Mouse (Mus musculus) midbrain, postnatal 0 days (tissue): ENCODE results near the gene Ncoa4. TPM values are rescaled to one million over a fixed set of nuclear protein-coding genes. Genes with fewer than 3 reads are reported as not detected.
"Not testable (repeated sequence)": the region's sequence is repeated elsewhere in the genome, so short reads cannot be mapped to it uniquely, and the experiment has no call there.

Experiments
- ATAC-seq: fragments of 200-750 bp; cut with Nextera tagmentation; 2 replicates; pipeline ENCODE4 v1.8.0; 2017; ENCODE audit warnings: moderate number of reproducible peaks, mild to moderate bottlenecking, moderate TSS enrichment, moderate library complexity; ENCODE audit not compliant: low FRiP score
- DNase-seq: peaks from one replicate; pipeline ENCODE4 v3.0.0-alpha.2; 2015; ENCODE audit warnings: low spot score
- H3K27ac ChIP-seq: fragments of 300-500 bp; sonication (generic); 2 replicates; pipeline ENCODE4 v1.5.1; 2014; ENCODE audit warnings: low read depth, mild to moderate bottlenecking, low read length, mixed read lengths
- H3K27me3 ChIP-seq: fragments of 300-500 bp; sonication (generic); 2 replicates; pipeline ENCODE4 v1.6.1; 2014; ENCODE audit warnings: low read length, control low read depth, mixed read lengths; ENCODE audit not compliant: insufficient read depth
- H3K36me3 ChIP-seq: fragments of 300-500 bp; sonication (generic); 2 replicates; pipeline ENCODE4 v1.6.1; 2014; ENCODE audit warnings: low read length, control low read depth, mixed read lengths; ENCODE audit not compliant: insufficient read depth
- H3K4me1 ChIP-seq: fragments of 300-500 bp; sonication (generic); 2 replicates; pipeline ENCODE4 v1.6.1; 2014; ENCODE audit warnings: mild to moderate bottlenecking, control low read depth, antibody characterized with exemption, low read length, mixed read lengths; ENCODE audit not compliant: insufficient read depth
- H3K4me2 ChIP-seq: fragments of 300-500 bp; sonication (generic); 2 replicates; pipeline ENCODE4 v1.6.1; 2014; ENCODE audit warnings: low read depth, mild to moderate bottlenecking, low read length, mixed read lengths; ENCODE audit not compliant: poor library complexity, severe bottlenecking
- H3K4me3 ChIP-seq: fragments of 300-500 bp; sonication (generic); 2 replicates; pipeline ENCODE4 v1.5.1; 2014; ENCODE audit warnings: low read depth, mild to moderate bottlenecking, low read length, moderate library complexity
- H3K9ac ChIP-seq: fragments of 300-500 bp; sonication (generic); replicated peaks from 2 replicates; pipeline ENCODE4 v1.6.1; 2014; ENCODE audit warnings: mild to moderate bottlenecking, low read length, moderate library complexity, mixed read lengths; ENCODE audit not compliant: poor library complexity, severe bottlenecking
- H3K9me3 ChIP-seq: fragments of 300-500 bp; sonication (generic); 2 replicates; pipeline ENCODE4 v1.6.1; 2016; ENCODE audit warnings: low read length, control low read depth
- CTCF ChIP-seq: IDR thresholded peaks from 2 replicates; pipeline ENCODE4 v1.5.1; 2016; ENCODE audit warnings: antibody characterized with exemption, mild to moderate bottlenecking
- WGBS: fragments of 180-500 bp; shearing (Covaris S2); extraction: QIAGEN DNeasy Blood & Tissue Kit; methylation state at CpG from one replicate; pipeline ENCODE4 v1.1.7; 2014; 5-methylcytosine and 5-hydroxymethylcytosine counted together
- polyA plus RNA-seq: library from polyadenylated mRNA; unstranded; fragments of >200 nt; fragmentation: Nextera tagmentation; extraction: Ambion mirVana; gene quantifications from 2 replicates; pipeline ENCODE4 v1.2.1, GENCODE M21; 2015
- total RNA-seq: library from RNA; depleted of rRNA; stranded (reverse); fragments of >200 nt; gene quantifications from 2 replicates; pipeline ENCODE4 v1.2.3, GENCODE M21; 2014

Ncoa4 gene
- total and polyA plus RNA-seq, 2 experiments from 2014 or later: 80.1 to 151 TPM

DNA sequence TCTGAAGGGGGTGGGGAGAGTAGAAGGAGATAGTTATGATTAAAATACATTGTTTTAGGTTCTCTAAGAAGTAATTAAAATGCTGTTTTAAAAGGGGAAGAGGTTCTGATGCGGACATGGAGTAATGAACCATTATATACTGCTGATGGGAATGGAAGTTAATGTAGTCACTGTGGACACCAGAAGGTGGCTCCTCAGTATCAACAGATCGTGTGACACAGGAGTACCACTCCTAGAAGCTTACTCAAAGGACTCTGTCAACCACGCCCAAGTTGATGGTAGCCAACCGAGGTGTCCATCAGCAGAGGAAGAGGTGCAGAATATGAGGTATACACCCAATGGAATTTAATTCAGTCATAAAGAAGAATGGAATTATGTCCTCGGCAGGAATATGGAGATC, 31.3 kb upstream of the Ncoa4 start:
- Histone ChIP-seq H3K9me3 (no peaks in the 10 kb centered on the region), H3K4me2 (no peak overlapping the region), H3K27me3 (no peaks in the 10 kb centered on the region), H3K4me3 (no peak overlapping the region), H3K27ac (no peak overlapping the region), H3K36me3 (no peaks in the 10 kb centered on the region), H3K9ac (no peak overlapping the region), H3K4me1 (no peaks in the 10 kb centered on the region)
- DNase-seq (no peak), ATAC-seq (no peak)
- 85% methylated on average over 5 of the region's 5 CpGs for WGBS
- TF ChIP-seq CTCF: no peak

- no peaks in the 10 kb centered on the region for H3K36me3 ChIP-seq
- no peak for DNase-seq
- 86% methylated on average over 4 of the region's 4 CpGs for WGBS
Measured at GRCm38 (mm10) chr14:32131836-32132235, 27.8 kb upstream of the Ncoa4 start.

GRCm38 (mm10) chr14:32134293-32134692, 25.4 kb upstream of the Ncoa4 start:
- DNase-seq (no peak), ATAC-seq (no peak)
- H3K27ac ChIP-seq: no peak overlapping the region
- no peak overlapping the region for H3K9ac ChIP-seq
- H3K36me3 ChIP-seq: no peaks in the 10 kb centered on the region
- H3K9me3 ChIP-seq: no peaks in the 10 kb centered on the region
- H3K4me3 ChIP-seq: no peak overlapping the region
- H3K4me1 ChIP-seq: no peaks in the 10 kb centered on the region
- H3K4me2 ChIP-seq: no peak overlapping the region
- WGBS: 75% methylated on average over 2 of the region's 2 CpGs
- no peaks in the 10 kb centered on the region for H3K27me3 ChIP-seq
- no peak for TF ChIP-seq CTCF

More at GRCm38 (mm10) chr14:32131836-32132235, 27.8 kb upstream of the Ncoa4 start:
- H3K9ac ChIP-seq: no peak overlapping the region
- H3K4me2 ChIP-seq: no peak overlapping the region
- H3K4me1 ChIP-seq: no peaks in the 10 kb centered on the region
- H3K4me3 ChIP-seq: no peak overlapping the region
- H3K9me3 ChIP-seq: no peaks in the 10 kb centered on the region
- H3K27me3 ChIP-seq: no peaks in the 10 kb centered on the region
- ATAC-seq: no peak
- no peak for TF ChIP-seq CTCF
- H3K27ac ChIP-seq: no peak overlapping the region

DNA sequence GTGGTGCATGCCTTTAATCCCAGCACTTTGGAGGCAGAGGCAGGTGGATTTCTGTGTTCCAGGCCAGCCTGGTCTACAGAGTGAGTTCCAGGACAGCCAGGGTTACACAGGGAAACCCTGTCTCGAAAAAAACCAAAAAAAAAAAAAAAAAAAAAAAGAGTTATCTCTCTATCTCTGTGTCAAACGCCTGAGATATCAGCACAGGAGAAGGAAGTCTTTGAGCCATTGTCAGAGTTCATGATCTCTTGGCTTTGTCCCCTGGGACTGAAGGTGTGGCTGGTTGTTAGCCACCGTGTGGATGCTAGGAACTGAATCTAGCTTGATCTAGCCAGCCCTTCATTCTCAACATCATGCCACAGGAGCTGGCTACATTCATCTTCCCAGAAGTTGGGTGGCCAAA, 23.2 kb upstream of the Ncoa4 start:
- not testable (repeated sequence) for H3K4me3 ChIP-seq, H3K4me1 ChIP-seq, H3K9me3 ChIP-seq, H3K9ac ChIP-seq, H3K4me2 ChIP-seq, ATAC-seq, H3K27ac ChIP-seq, DNase-seq, H3K36me3 ChIP-seq, H3K27me3 ChIP-seq
- WGBS: 75% methylated on average over 3 of the region's 3 CpGs

GRCm38 (mm10) chr14:32140359-32140965, 19.2 kb upstream of the Ncoa4 start:
- 75% methylated on average over 5 of the region's 5 CpGs for WGBS
- no peak overlapping the region for H3K9ac ChIP-seq
- no peak overlapping the region for H3K4me3 ChIP-seq
- no peaks in the 10 kb centered on the region for H3K9me3 ChIP-seq
- H3K36me3 ChIP-seq: no peaks in the 10 kb centered on the region
- ATAC-seq (no peak), DNase-seq (no peak)
- H3K4me1 ChIP-seq: no peaks in the 10 kb centered on the region
- no peak for TF ChIP-seq CTCF
- H3K27me3 ChIP-seq: no peaks in the 10 kb centered on the region
- no peak overlapping the region for H3K4me2 ChIP-seq
- H3K27ac ChIP-seq: no peak overlapping the region

- no peaks in the 10 kb centered on the region for H3K36me3 ChIP-seq
- no peak for DNase-seq
- no peak for ATAC-seq
- WGBS: 88% methylated on average over 5 of the region's 5 CpGs
- H3K4me3 ChIP-seq: no peak within 1 kb of the TSS
- H3K9ac ChIP-seq: no peak within 1 kb of the TSS
- H3K27ac ChIP-seq: no peak within 1 kb of the TSS
- no peaks in the 10 kb centered on the region for H3K9me3 ChIP-seq
- TF ChIP-seq CTCF: no peak
- no peaks in the 10 kb centered on the region for H3K4me1 ChIP-seq
- no peaks in the 10 kb centered on the region for H3K27me3 ChIP-seq
- H3K4me2 ChIP-seq: no peak within 1 kb of the TSS
Measured at GRCm38 (mm10) chr14:32141723-32142122, 17.9 kb upstream of the Ncoa4 start, which contains the start of gene Msmb. Msmb (plus strand) TSS chr14:32142023.
